19 mouse cellular contexts compared by ENCODE assay signal in the genomic region with DNA sequence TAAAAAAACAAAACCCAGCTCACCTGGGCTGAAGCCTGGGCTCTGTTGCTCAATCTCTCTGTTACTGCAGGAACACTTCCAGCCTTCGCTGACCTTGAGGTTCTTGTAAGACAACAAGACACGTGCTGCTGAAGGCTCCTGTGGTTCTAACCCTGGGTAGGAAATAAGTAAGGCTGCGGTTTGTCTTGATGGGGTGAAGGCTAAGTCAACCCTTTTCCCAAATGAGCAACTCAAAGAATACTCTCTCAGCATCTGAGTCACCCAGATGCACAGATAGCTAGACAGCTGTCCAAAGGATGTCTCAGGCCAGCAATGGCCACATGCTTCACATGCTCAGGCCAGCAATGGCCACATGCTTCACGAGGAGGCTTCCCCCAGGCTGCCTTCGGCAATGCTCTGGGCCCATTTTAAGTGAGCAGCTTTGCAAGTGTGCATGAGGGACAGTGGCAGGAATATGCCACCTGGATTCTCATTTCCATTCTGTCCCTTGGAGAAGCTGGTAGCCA.
"Had no signal": no experiment of that assay in that cellular context is flagged by ENCODE, and none has a peak within 500 bp of the region (broad histone marks: within the 10 kb centered on the region; RNA-seq: fewer than 3 reads in every experiment).

No protein-coding gene starts in this region.

- H3K27me3 ChIP-seq: liver, embryonic 15.5 days; lung, embryonic 15.5 days; megakaryocyte, embryonic 14.5 days; midbrain, embryonic 13.5 days; midbrain, embryonic 15.5 days; neural tube, embryonic 13.5 days; neural tube, embryonic 15.5 days; stomach, embryonic 15.5 days had no signal

- H3K27ac ChIP-seq: liver, embryonic 15.5 days; lung, embryonic 15.5 days; macrophage; midbrain, embryonic 13.5 days; midbrain, embryonic 15.5 days; neural tube, embryonic 13.5 days; neural tube, embryonic 15.5 days; stomach, embryonic 15.5 days; stomach, postnatal 0 days had no signal

- H3K36me3 ChIP-seq: liver, embryonic 15.5 days; lung, embryonic 15.5 days; midbrain, embryonic 13.5 days; midbrain, embryonic 15.5 days; neural tube, embryonic 13.5 days; neural tube, embryonic 15.5 days; stomach, embryonic 15.5 days had no signal

- H3K4me1 ChIP-seq: liver, embryonic 15.5 days; lung, embryonic 15.5 days; megakaryocyte, embryonic 14.5 days; midbrain, embryonic 13.5 days; midbrain, embryonic 15.5 days; neural tube, embryonic 13.5 days; neural tube, embryonic 15.5 days; stomach, embryonic 15.5 days had no signal

- H3K4me3 ChIP-seq: liver, embryonic 15.5 days; lung, embryonic 15.5 days; megakaryocyte, embryonic 14.5 days; midbrain, embryonic 13.5 days; midbrain, embryonic 15.5 days; neural tube, embryonic 13.5 days; neural tube, embryonic 15.5 days; stomach, embryonic 15.5 days had no signal

- DNase-seq: liver, postnatal 0 days; lung, adult 2 months; lung, postnatal 14 days; lung, postnatal 36 days; retina, postnatal 1 day; right cerebral cortex, adult 18-20 months; thymus, adult 2 months; thymus, postnatal 25 days; thymus, postnatal 4 days had no signal
